Mouse (Mus musculus) bone marrow, adult 2 months (tissue): ENCODE data around the gene Slc35g3.

ENCODE experiments used
- CTCF ChIP-seq: fragments of 200-500 bp; IDR thresholded peaks from 2 replicates; pipeline ENCODE4 v1.5.1; 2011; ENCODE audit warnings: low read length, control low read depth; ENCODE audit not compliant: control insufficient read depth, insufficient read depth
- POLR2A ChIP-seq: fragments of 200-500 bp; IDR thresholded peaks from 2 replicates; pipeline ENCODE4 v1.6.1; 2011; ENCODE audit warnings: low read depth, mild to moderate bottlenecking, control low read depth, low read length, borderline replicate concordance; ENCODE audit not compliant: control insufficient read depth

DNA sequence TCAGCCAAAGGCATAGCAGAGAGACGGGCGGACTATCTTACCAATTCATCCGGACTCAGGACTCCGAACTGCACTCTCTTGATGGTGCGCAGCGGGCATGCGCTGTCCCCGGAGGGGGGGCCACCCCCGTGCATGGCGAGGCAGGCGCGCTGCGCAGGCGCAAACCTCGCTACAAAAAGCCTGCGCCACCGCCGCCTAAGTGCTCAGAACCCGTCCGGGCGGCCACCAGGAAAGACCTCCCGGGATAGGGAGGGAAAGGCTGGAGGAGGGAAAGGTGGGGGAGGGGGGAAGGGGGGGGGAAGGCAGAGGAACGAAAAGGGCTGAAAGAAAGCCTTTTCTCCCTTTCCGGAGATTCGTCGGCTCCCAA is 3.7 kb downstream of the Slc35g3 start:
- TF ChIP-seq CTCF (no peak), POLR2A (no peak; the same call in 1 of the 2 replicates)
